Mouse (Mus musculus) natural killer cell, adult 2 months (primary cell): Measurements from ENCODE around the gene Tmbim4.
A peak's percentile ranks its signal among the peaks of the same experiment; 100 is the strongest.

Experiments used
- DNase-seq, 2 experiments: peaks; one replicate each; pipeline ENCODE4 v3.0.0; 2022; ENCODE audit warnings: low spot score in 2 of 2

The Tmbim4 gene

GRCm38 (mm10) chr10:120201131-120201921, at the start of gene Tmbim4:
Gene Tmbim4, plus strand, starts transcription at chr10:120201590.
- peak; percentile 51 to 70 for DNase-seq

GRCm38 (mm10) chr10:120151672-120152071, 49.7 kb upstream of the Tmbim4 start:
- DNase-seq: no peak

GRCm38 (mm10) chr10:120153911-120154310, 47.5 kb upstream of the Tmbim4 start:
- DNase-seq: no peak

- no peak for DNase-seq
Observed at GRCm38 (mm10) chr10:120160533-120160932, 40.9 kb upstream of the Tmbim4 start.

GRCm38 (mm10) chr10:120162840-120163239, 38.5 kb upstream of the Tmbim4 start:
- DNase-seq: no peak

GRCm38 (mm10) chr10:120163490-120163889, 37.9 kb upstream of the Tmbim4 start:
- no peak for DNase-seq

GRCm38 (mm10) chr10:120164931-120165792, 36.2 kb upstream of the Tmbim4 start:
- no peak for DNase-seq

GRCm38 (mm10) chr10:120165793-120166503, 35.4 kb upstream of the Tmbim4 start:
- DNase-seq: no peak

- no peak for DNase-seq
Observed at GRCm38 (mm10) chr10:120168070-120168469, 33.3 kb upstream of the Tmbim4 start.

- no peak for DNase-seq
Observed at GRCm38 (mm10) chr10:120169064-120169463, 32.3 kb upstream of the Tmbim4 start.

- DNase-seq: no peak
Observed at GRCm38 (mm10) chr10:120169841-120170240, 31.5 kb upstream of the Tmbim4 start.

- no peak for DNase-seq
Observed at GRCm38 (mm10) chr10:120170277-120170676, 31.1 kb upstream of the Tmbim4 start.

GRCm38 (mm10) chr10:120171340-120171739, 30.1 kb upstream of the Tmbim4 start:
- DNase-seq: no peak

GRCm38 (mm10) chr10:120174192-120174705, 27.1 kb upstream of the Tmbim4 start:
- DNase-seq: no peak

GRCm38 (mm10) chr10:120182887-120183286, 18.5 kb upstream of the Tmbim4 start:
- DNase-seq: peak in 1 of 2 experiments; percentile 47

- no peak for DNase-seq
Observed at GRCm38 (mm10) chr10:120183342-120183741, 18.0 kb upstream of the Tmbim4 start.

GRCm38 (mm10) chr10:120188513-120188912, 12.9 kb upstream of the Tmbim4 start:
- DNase-seq: no peak

GRCm38 (mm10) chr10:120189276-120189675, 12.1 kb upstream of the Tmbim4 start:
- DNase-seq: peak in 1 of 2 experiments; percentile 24

- peak in 1 of 2 experiments; percentile 7 for DNase-seq
Observed at GRCm38 (mm10) chr10:120189782-120190181, 11.6 kb upstream of the Tmbim4 start.

GRCm38 (mm10) chr10:120191165-120191564, 10.2 kb upstream of the Tmbim4 start:
- DNase-seq: peak in 1 of 2 experiments; percentile 59

GRCm38 (mm10) chr10:120192278-120192677, 9.1 kb upstream of the Tmbim4 start:
- no peak for DNase-seq

- DNase-seq: peak; percentile 71 to 81
Observed at GRCm38 (mm10) chr10:120193255-120193654, 8.1 kb upstream of the Tmbim4 start.
